Mouse (Mus musculus): ENCODE measurements at regions not wholly inside any gene's neighbourhood (a gene's known extent, or its start where the extent isn't known, plus 50 kb on each side); places are given as distances from the start of the nearest gene placed in this dataset.

- WGBS, result 91% methylated on average over 2 of the region's 2 CpGs
- no peak for ATAC-seq (ENCODE audit: low FRiP score)
- Histone ChIP-seq H3K4me3 (replicated peaks) (no peak overlapping the region), H3K4me1 (no peaks in the 10 kb centered on the region), H3K27me3 (no peaks in the 10 kb centered on the region), H3K9me3 (no peaks in the 10 kb centered on the region), H3K4me2 (no peak overlapping the region), H3K27ac (no peak overlapping the region), H3K9ac (no peak overlapping the region), H3K36me3 (replicated peaks) (no peaks in the 10 kb centered on the region)
These were observed 233.0 kb downstream of the Phf14 start for GRCm38 (mm10) chr6:12140596-12140995.

GRCm38 (mm10) chr6:12145216-12145615 is 237.6 kb downstream of the Phf14 start:
- Histone ChIP-seq H3K4me1 (no peaks in the 10 kb centered on the region), H3K9ac (no peak overlapping the region), H3K36me3 (replicated peaks) (no peaks in the 10 kb centered on the region), H3K4me3 (replicated peaks) (no peak overlapping the region), H3K9me3 (no peaks in the 10 kb centered on the region), H3K27ac (no peak overlapping the region), H3K4me2 (no peak overlapping the region), H3K27me3 (no peaks in the 10 kb centered on the region)
- 54% methylated on average over 3 of the region's 3 CpGs for WGBS
- no peak for ATAC-seq (ENCODE audit: low FRiP score)

GRCm38 (mm10) chr6:12150613-12151333 is 243.2 kb downstream of the Phf14 start:
- Histone ChIP-seq H3K4me2 (no peak overlapping the region), H3K27me3 (no peaks in the 10 kb centered on the region), H3K36me3 (replicated peaks) (no peaks in the 10 kb centered on the region), H3K9me3 (no peaks in the 10 kb centered on the region), H3K27ac (no peak overlapping the region), H3K4me3 (replicated peaks) (no peak overlapping the region), H3K9ac (no peak overlapping the region), H3K4me1 (no peaks in the 10 kb centered on the region)
- ATAC-seq (ENCODE audit: low FRiP score), result no peak
- WGBS, result 57% methylated on average over 3 of the region's 3 CpGs

- no peak for ATAC-seq (ENCODE audit: low FRiP score)
- Histone ChIP-seq H3K9ac (no peak overlapping the region), H3K27me3 (no peaks in the 10 kb centered on the region), H3K4me1 (no peaks in the 10 kb centered on the region), H3K36me3 (replicated peaks) (no peaks in the 10 kb centered on the region), H3K9me3 (no peaks in the 10 kb centered on the region), H3K4me3 (replicated peaks) (no peak overlapping the region), H3K4me2 (no peak overlapping the region), H3K27ac (no peak overlapping the region)
- WGBS, result 91% methylated on average over 1 of the region's 1 CpGs
These were observed 256.4 kb downstream of the Phf14 start for GRCm38 (mm10) chr6:12163971-12164370.

GRCm38 (mm10) chr6:12168533-12168932 is 260.9 kb downstream of the Phf14 start:
- WGBS, result 90% methylated on average over 1 of the region's 1 CpGs
- no peak overlapping the region for H3K4me2 ChIP-seq
- no peak overlapping the region for H3K4me3 ChIP-seq (replicated peaks)
- no peaks in the 10 kb centered on the region for H3K4me1 ChIP-seq
- H3K36me3 ChIP-seq (replicated peaks), result no peaks in the 10 kb centered on the region
- ATAC-seq (ENCODE audit: low FRiP score), result no peak
- no peaks in the 10 kb centered on the region for H3K27me3 ChIP-seq
- no peak overlapping the region for H3K27ac ChIP-seq
- H3K9me3 ChIP-seq, result no peaks in the 10 kb centered on the region
- H3K9ac ChIP-seq, result no peak overlapping the region

GRCm38 (mm10) chr6:12169431-12169830 is 261.8 kb downstream of the Phf14 start:
- Histone ChIP-seq H3K9ac (no peak overlapping the region), H3K4me2 (no peak overlapping the region), H3K4me3 (replicated peaks) (no peak overlapping the region), H3K27ac (no peak overlapping the region), H3K27me3 (no peaks in the 10 kb centered on the region), H3K9me3 (no peaks in the 10 kb centered on the region), H3K36me3 (replicated peaks) (no peaks in the 10 kb centered on the region), H3K4me1 (no peaks in the 10 kb centered on the region)
- WGBS, result 78% methylated on average over 7 of the region's 7 CpGs
- no peak for ATAC-seq (ENCODE audit: low FRiP score)

GRCm38 (mm10) chr6:12170722-12171121 is 263.1 kb downstream of the Phf14 start:
- Histone ChIP-seq H3K4me1 (no peaks in the 10 kb centered on the region), H3K4me3 (replicated peaks) (no peak overlapping the region), H3K4me2 (no peak overlapping the region), H3K9me3 (no peaks in the 10 kb centered on the region), H3K36me3 (replicated peaks) (no peaks in the 10 kb centered on the region), H3K27me3 (no peaks in the 10 kb centered on the region), H3K9ac (no peak overlapping the region), H3K27ac (no peak overlapping the region)
- WGBS, result 82% methylated on average over 4 of the region's 4 CpGs
- ATAC-seq (ENCODE audit: low FRiP score), result no peak

GRCm38 (mm10) chr6:12171189-12171588 is 263.6 kb downstream of the Phf14 start:
- no peak overlapping the region for H3K4me3 ChIP-seq (replicated peaks)
- H3K27me3 ChIP-seq, result no peaks in the 10 kb centered on the region
- H3K9ac ChIP-seq, result no peak overlapping the region
- H3K9me3 ChIP-seq, result no peaks in the 10 kb centered on the region
- H3K4me2 ChIP-seq, result no peak overlapping the region
- no peak for ATAC-seq (ENCODE audit: low FRiP score)
- no peaks in the 10 kb centered on the region for H3K4me1 ChIP-seq
- WGBS, result 83% methylated on average over 2 of the region's 2 CpGs
- no peaks in the 10 kb centered on the region for H3K36me3 ChIP-seq (replicated peaks)
- H3K27ac ChIP-seq, result no peak overlapping the region

GRCm38 (mm10) chr6:12177996-12178395 is 270.4 kb downstream of the Phf14 start:
- Histone ChIP-seq H3K27ac (no peak overlapping the region), H3K9me3 (no peaks in the 10 kb centered on the region), H3K4me1 (no peaks in the 10 kb centered on the region), H3K4me2 (no peak overlapping the region), H3K9ac (no peak overlapping the region), H3K36me3 (replicated peaks) (no peaks in the 10 kb centered on the region), H3K4me3 (replicated peaks) (no peak overlapping the region), H3K27me3 (no peaks in the 10 kb centered on the region)
- no peak for ATAC-seq (ENCODE audit: low FRiP score)

- Histone ChIP-seq H3K4me1 (no peaks in the 10 kb centered on the region), H3K9ac (no peak overlapping the region), H3K27ac (no peak overlapping the region), H3K9me3 (no peaks in the 10 kb centered on the region), H3K4me3 (replicated peaks) (no peak overlapping the region), H3K27me3 (no peaks in the 10 kb centered on the region), H3K4me2 (no peak overlapping the region), H3K36me3 (replicated peaks) (no peaks in the 10 kb centered on the region)
- WGBS, result 95% methylated on average over 3 of the region's 3 CpGs
- no peak for ATAC-seq (ENCODE audit: low FRiP score)
These were observed 273.3 kb downstream of the Phf14 start for GRCm38 (mm10) chr6:12180951-12181350.

GRCm38 (mm10) chr6:12210190-12210589 is 302.6 kb downstream of the Phf14 start:
- H3K36me3 ChIP-seq (replicated peaks), result no peaks in the 10 kb centered on the region
- H3K9me3 ChIP-seq, result no peaks in the 10 kb centered on the region
- no peaks in the 10 kb centered on the region for H3K27me3 ChIP-seq
- H3K9ac ChIP-seq, result no peak overlapping the region
- WGBS, result 93% methylated on average over 1 of the region's 1 CpGs
- H3K27ac ChIP-seq, result no peak overlapping the region
- H3K4me2 ChIP-seq, result no peak overlapping the region
- H3K4me3 ChIP-seq (replicated peaks), result no peak overlapping the region
- ATAC-seq (ENCODE audit: low FRiP score), result no peak
- H3K4me1 ChIP-seq, result no peaks in the 10 kb centered on the region

- no peaks in the 10 kb centered on the region for H3K27me3 ChIP-seq
- no peak overlapping the region for H3K4me3 ChIP-seq (replicated peaks)
- H3K9me3 ChIP-seq, result peaks cover 6% of the 10 kb centered on the region; the same call in 1 of the 2 replicates
- WGBS, result 92% methylated on average over 12 of the region's 12 CpGs
- H3K9ac ChIP-seq, result no peak overlapping the region
- H3K27ac ChIP-seq, result no peak overlapping the region
- H3K4me2 ChIP-seq, result no peak overlapping the region
- ATAC-seq (ENCODE audit: low FRiP score), result no peak
- H3K36me3 ChIP-seq (replicated peaks), result no peaks in the 10 kb centered on the region
- no peaks in the 10 kb centered on the region for H3K4me1 ChIP-seq
These were observed 307.0 kb downstream of the Phf14 start for GRCm38 (mm10) chr6:12214526-12215177.

- Histone ChIP-seq H3K4me3 (replicated peaks) (no peak overlapping the region), H3K27me3 (no peaks in the 10 kb centered on the region), H3K9ac (no peak overlapping the region), H3K36me3 (replicated peaks) (no peaks in the 10 kb centered on the region), H3K4me2 (no peak overlapping the region), H3K4me1 (no peaks in the 10 kb centered on the region), H3K9me3 (peaks cover 8% of the 10 kb centered on the region; the same call in 1 of the 2 replicates), H3K27ac (no peak overlapping the region)
- ATAC-seq (ENCODE audit: low FRiP score), result no peak
- WGBS, result 77% methylated on average over 1 of the region's 1 CpGs
These were observed 307.6 kb downstream of the Phf14 start for GRCm38 (mm10) chr6:12215178-12215553.
